Mouse (Mus musculus) forebrain, embryonic 11.5 days (tissue): Measurements from ENCODE around the gene Gm19426. TPM values are rescaled to one million over a fixed set of nuclear protein-coding genes. Genes with fewer than 3 reads are reported as not detected.

Source experiments
- ATAC-seq: fragments of 200-750 bp; cut with Nextera tagmentation; replicated peaks from 2 replicates; pipeline ENCODE4 v1.8.0; 2017; ENCODE audit warnings: moderate TSS enrichment; ENCODE audit not compliant: low FRiP score
- DNase-seq: peaks from one replicate; pipeline ENCODE4 v3.0.0-alpha.2; 2017; ENCODE audit warnings: low spot score
- H3K27ac ChIP-seq: fragments of 300-500 bp; sonication (generic); 2 replicates; pipeline ENCODE4 v1.5.1; 2014; ENCODE audit warnings: low read depth, low read length
- H3K27me3 ChIP-seq: fragments of 300-500 bp; sonication (generic); 2 replicates; pipeline ENCODE4 v1.6.1; 2014; ENCODE audit warnings: mild to moderate bottlenecking, low read length, mixed read lengths; ENCODE audit not compliant: control insufficient read depth, insufficient read depth
- H3K36me3 ChIP-seq: fragments of 300-500 bp; sonication (generic); 2 replicates; pipeline ENCODE4 v1.6.1; 2014; ENCODE audit warnings: mild to moderate bottlenecking, low read length, moderate library complexity, mixed read lengths; ENCODE audit not compliant: control insufficient read depth, insufficient read depth
- H3K4me1 ChIP-seq: fragments of 300-500 bp; sonication (generic); replicated peaks from 2 replicates; pipeline ENCODE4 v1.6.1; 2014; ENCODE audit warnings: low read length, mixed read lengths; ENCODE audit not compliant: control insufficient read depth, insufficient read depth
- H3K4me2 ChIP-seq: fragments of 300-500 bp; sonication (generic); 2 replicates; pipeline ENCODE4 v1.6.1; 2014; ENCODE audit warnings: low read depth, mild to moderate bottlenecking, low read length, moderate library complexity, mixed read lengths; ENCODE audit not compliant: severe bottlenecking
- H3K4me3 ChIP-seq: fragments of 300-500 bp; sonication (generic); 2 replicates; pipeline ENCODE4 v1.5.1; 2014; ENCODE audit warnings: low read depth, low read length
- H3K9ac ChIP-seq: fragments of 300-500 bp; sonication (generic); 2 replicates; pipeline ENCODE4 v1.6.1; 2014; ENCODE audit warnings: low read length
- H3K9me3 ChIP-seq: fragments of 300-500 bp; sonication (generic); 2 replicates; pipeline ENCODE4 v1.6.1; 2016; ENCODE audit warnings: low read length, mixed read lengths; ENCODE audit not compliant: control insufficient read depth
- WGBS: fragments of 180-500 bp; shearing (Covaris S2); extraction: QIAGEN DNeasy Blood & Tissue Kit; methylation state at CpG from one replicate; pipeline ENCODE4 v1.1.7; 2014; 5-methylcytosine and 5-hydroxymethylcytosine counted together
- polyA plus RNA-seq: library from polyadenylated mRNA; unstranded; fragments of >200 nt; fragmentation: Nextera tagmentation; extraction: Ambion mirVana; gene quantifications from 2 replicates; pipeline ENCODE4 v1.2.1, GENCODE M21; 2014

Gm19426 gene
- polyA plus RNA-seq, result 3.7 and 4.3 TPM in 2 replicates

GRCm38 (mm10) chr2:84743561-84743960 lies at the start of gene Gm19426:
Gene Gm19426 (minus strand): TSS chr2:84743655.
- Histone ChIP-seq H3K9me3 (no peaks in the 10 kb centered on the region), H3K27me3 (no peaks in the 10 kb centered on the region), H3K9ac (peak within 1 kb of the TSS; percentile 99), H3K27ac (peak within 1 kb of the TSS; percentile 100), H3K36me3 (no peaks in the 10 kb centered on the region), H3K4me2 (peak within 1 kb of the TSS; percentile 81), H3K4me1 (peaks cover 22% of the 10 kb centered on the region), H3K4me3 (peak within 1 kb of the TSS; percentile 87)
- DNase-seq, result peak; percentile 95
- WGBS, result under 1% methylated on average over 25 of the region's 25 CpGs
- peak; percentile 87 for ATAC-seq

GRCm38 (mm10) chr2:84793154-84793553 lies 49.7 kb upstream of the Gm19426 start:
- Histone ChIP-seq H3K27me3 (no peaks in the 10 kb centered on the region), H3K4me3 (no peak overlapping the region), H3K27ac (no peak overlapping the region), H3K9ac (no peak overlapping the region), H3K9me3 (no peaks in the 10 kb centered on the region), H3K4me2 (no peak overlapping the region), H3K4me1 (no peaks in the 10 kb centered on the region), H3K36me3 (no peaks in the 10 kb centered on the region)
- WGBS, result 83% methylated on average over 3 of the region's 3 CpGs
- DNase-seq, result no peak
- no peak for ATAC-seq

DNA sequence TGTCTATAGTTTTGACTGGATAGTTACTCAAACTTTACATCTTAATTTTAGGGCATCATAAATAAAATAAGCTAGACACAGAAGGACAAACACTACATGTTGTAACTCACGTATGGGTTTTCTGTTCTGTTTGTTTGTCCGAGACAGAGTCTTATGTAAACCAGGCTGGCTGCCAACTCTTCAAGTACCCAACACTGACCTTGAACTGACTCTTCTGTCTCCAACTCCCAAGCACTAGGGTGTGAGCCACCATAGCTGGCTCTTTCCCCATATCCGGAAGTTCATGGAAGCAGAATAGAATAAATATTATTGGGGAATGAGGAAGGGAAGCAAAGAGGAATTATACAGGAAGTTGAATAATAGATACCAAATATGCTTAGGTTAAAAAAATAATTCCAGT lies 49.1 kb upstream of the Gm19426 start:
- no peak overlapping the region for H3K27ac ChIP-seq
- no peak overlapping the region for H3K4me3 ChIP-seq
- no peaks in the 10 kb centered on the region for H3K36me3 ChIP-seq
- no peak overlapping the region for H3K4me2 ChIP-seq
- ATAC-seq, result no peak
- DNase-seq, result no peak
- H3K9me3 ChIP-seq, result no peaks in the 10 kb centered on the region
- whole genome bisulfite sequencing, result 91% methylated on average over 3 of the region's 3 CpGs
- H3K4me1 ChIP-seq, result no peaks in the 10 kb centered on the region
- no peak overlapping the region for H3K9ac ChIP-seq
- H3K27me3 ChIP-seq, result no peaks in the 10 kb centered on the region

- Histone ChIP-seq H3K4me1 (no peaks in the 10 kb centered on the region), H3K9me3 (no peaks in the 10 kb centered on the region), H3K27me3 (no peaks in the 10 kb centered on the region), H3K4me3 (no peak overlapping the region), H3K36me3 (no peaks in the 10 kb centered on the region), H3K4me2 (no peak overlapping the region), H3K9ac (no peak overlapping the region), H3K27ac (no peak overlapping the region)
- ATAC-seq (no peak), DNase-seq (no peak)
- 53% methylated on average over 9 of the region's 9 CpGs for WGBS
Measured at GRCm38 (mm10) chr2:84790418-84790817, 47.0 kb upstream of the Gm19426 start.

DNA sequence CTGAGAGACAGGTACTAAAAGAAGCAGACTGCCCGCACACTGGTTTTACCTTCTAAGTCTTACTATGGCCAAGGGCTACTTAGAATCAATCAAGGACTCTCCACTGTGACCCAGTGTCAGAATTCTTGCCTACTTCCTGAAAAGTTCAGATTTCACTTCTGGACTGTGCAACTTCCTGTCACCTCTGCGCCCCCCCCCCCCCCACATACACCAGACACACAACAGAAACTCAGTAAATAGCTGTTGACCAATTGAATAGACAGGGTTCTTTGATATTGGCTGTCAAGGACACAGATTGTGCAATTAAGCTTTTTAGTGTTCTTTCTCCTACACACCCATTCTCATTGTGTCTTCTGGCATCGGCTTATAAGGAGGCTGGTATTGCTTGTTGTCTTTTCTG lies 44.9 kb upstream of the Gm19426 start:
- DNase-seq, result no peak
- Histone ChIP-seq H3K4me1 (no peaks in the 10 kb centered on the region), H3K27me3 (no peaks in the 10 kb centered on the region), H3K9ac (no peak overlapping the region), H3K9me3 (no peaks in the 10 kb centered on the region), H3K4me2 (no peak overlapping the region), H3K4me3 (no peak overlapping the region), H3K27ac (no peak overlapping the region), H3K36me3 (no peaks in the 10 kb centered on the region)
- WGBS, result 80% methylated on average over 3 of the region's 3 CpGs
- no peak for ATAC-seq

GRCm38 (mm10) chr2:84783840-84784566 lies 40.5 kb upstream of the Gm19426 start:
- Histone ChIP-seq H3K36me3 (no peaks in the 10 kb centered on the region), H3K4me1 (no peaks in the 10 kb centered on the region), H3K4me3 (no peak overlapping the region), H3K27ac (no peak overlapping the region), H3K9me3 (no peaks in the 10 kb centered on the region), H3K4me2 (no peak overlapping the region), H3K27me3 (no peaks in the 10 kb centered on the region), H3K9ac (no peak overlapping the region)
- WGBS, result 94% methylated on average over 3 of the region's 3 CpGs
- ATAC-seq, result no peak
- DNase-seq, result no peak

DNA sequence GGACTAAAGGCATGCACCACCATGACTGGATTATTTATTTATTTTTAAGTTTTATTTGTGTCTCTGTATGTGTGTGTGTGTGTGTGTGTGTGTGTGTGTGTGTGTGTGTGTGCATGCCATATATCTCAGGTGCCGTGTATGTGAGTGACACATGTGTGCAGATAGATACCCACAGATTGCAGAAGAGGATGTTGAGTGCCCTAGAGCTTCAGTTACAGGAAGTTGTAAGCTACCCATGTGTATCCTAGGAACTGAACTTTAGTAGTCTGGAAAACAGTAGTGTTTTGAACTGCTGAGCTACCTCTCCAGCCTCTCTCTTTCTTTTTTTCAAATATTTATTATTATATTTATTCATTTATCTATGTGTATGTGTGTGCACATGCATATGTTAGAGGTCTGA lies 39.9 kb upstream of the Gm19426 start:
- Histone ChIP-seq H3K9me3 (no peaks in the 10 kb centered on the region), H3K4me3 (no peak overlapping the region), H3K27ac (no peak overlapping the region), H3K9ac (no peak overlapping the region), H3K4me2 (no peak overlapping the region), H3K4me1 (no peaks in the 10 kb centered on the region), H3K27me3 (no peaks in the 10 kb centered on the region), H3K36me3 (no peaks in the 10 kb centered on the region)
- no peak for ATAC-seq
- no peak for DNase-seq
- WGBS, result 90% methylated on average over 1 of the region's 1 CpGs

- Histone ChIP-seq H3K36me3 (no peaks in the 10 kb centered on the region), H3K9me3 (no peaks in the 10 kb centered on the region), H3K4me2 (no peak overlapping the region), H3K4me1 (peaks cover 7% of the 10 kb centered on the region), H3K27me3 (no peaks in the 10 kb centered on the region), H3K4me3 (no peak overlapping the region), H3K27ac (no peak overlapping the region), H3K9ac (no peak overlapping the region)
- ATAC-seq, result no peak
- DNase-seq, result no peak
- 61% methylated on average over 6 of the region's 6 CpGs for WGBS
Measured at GRCm38 (mm10) chr2:84779210-84779609, 35.8 kb upstream of the Gm19426 start.

- Histone ChIP-seq H3K4me2 (no peak overlapping the region), H3K4me3 (no peak overlapping the region), H3K27me3 (no peaks in the 10 kb centered on the region), H3K9ac (no peak overlapping the region), H3K4me1 (peaks cover 9% of the 10 kb centered on the region), H3K27ac (no peak overlapping the region), H3K36me3 (no peaks in the 10 kb centered on the region), H3K9me3 (no peaks in the 10 kb centered on the region)
- ATAC-seq, result no peak
- DNase-seq, result no peak
- WGBS, result 63% methylated on average over 3 of the region's 3 CpGs
Measured at GRCm38 (mm10) chr2:84777706-84778105, 34.3 kb upstream of the Gm19426 start.
